In genomic region chr6:100019016-100019415, GRCm38 (mm10) we compare ENCODE assay signal across 18 mouse cellular contexts.
"Had no signal": no experiment of that assay in that cellular context is flagged by ENCODE, and none has a peak within 500 bp of the region (broad histone marks: within the 10 kb centered on the region; RNA-seq: fewer than 3 reads in every experiment).

No protein-coding gene starts in this region.

- DNase-seq: liver, postnatal 0 days; lung, adult 2 months; lung, postnatal 14 days; lung, postnatal 36 days; right cerebral cortex, postnatal 25 days; thymus, adult 18-20 months; thymus, postnatal 14 days; thymus, postnatal 36 days had no signal

- H3K27me3 ChIP-seq: lung, embryonic 15.5 days; stomach, embryonic 15.5 days had no signal

- H3K4me1 ChIP-seq: megakaryocyte, embryonic 14.5 days; stomach, embryonic 15.5 days had no signal

- H3K36me3 ChIP-seq: lung, embryonic 15.5 days; midbrain, embryonic 13.5 days; midbrain, embryonic 15.5 days; neural tube, embryonic 12.5 days; stomach, embryonic 15.5 days had no signal

- H3K27ac ChIP-seq: lung, embryonic 15.5 days; macrophage; midbrain, embryonic 13.5 days; midbrain, embryonic 15.5 days; neural tube, embryonic 12.5 days; stomach, embryonic 15.5 days; stomach, postnatal 0 days had no signal

- H3K4me2 ChIP-seq: lung, embryonic 15.5 days; midbrain, embryonic 11.5 days; midbrain, embryonic 13.5 days; midbrain, embryonic 15.5 days; neural tube, embryonic 12.5 days; stomach, embryonic 15.5 days had no signal

- H3K9me3 ChIP-seq: lung, embryonic 15.5 days; megakaryocyte, embryonic 14.5 days; midbrain, embryonic 13.5 days; midbrain, embryonic 15.5 days; neural tube, embryonic 12.5 days; stomach, embryonic 15.5 days had no signal

- H3K9ac ChIP-seq: liver, postnatal 0 days; lung, embryonic 15.5 days; midbrain, embryonic 13.5 days; midbrain, embryonic 15.5 days; neural tube, embryonic 12.5 days; stomach, embryonic 15.5 days had no signal

- H3K4me3 ChIP-seq: lung, embryonic 15.5 days; megakaryocyte, embryonic 14.5 days; midbrain, embryonic 13.5 days; midbrain, embryonic 15.5 days; neural tube, embryonic 12.5 days; stomach, embryonic 15.5 days had no signal

- ATAC-seq: liver, postnatal 0 days; lung, postnatal 0 days; midbrain, embryonic 13.5 days; midbrain, embryonic 15.5 days had no signal
